Mouse (Mus musculus): Measurements from ENCODE around the gene Usp1. TPM values are rescaled to one million over a fixed set of nuclear protein-coding genes. Genes with fewer than 3 reads are reported as not detected.

Usp1 gene
- 39.9 to 49.4 TPM (median 47.2 TPM) in 4 replicates for total RNA-seq (2023; ENCODE audit: inconsistent age)

GRCm38 (mm10) chr4:98923568-98924070, at the start of gene Usp1:
Gene Usp1 (plus strand): TSS chr4:98923810.

Other genes with a start within 250 kb of the Usp1 start
- 0.19 TPM in 1 of 4 replicates, not detected in the others for gene L1td1, start 197.1 kb upstream of the Usp1 start, total RNA-seq (2023; ENCODE audit: inconsistent age)
- not detected in 4 replicates for gene Kank4, start 106.3 kb upstream of the Usp1 start, total RNA-seq (2023; ENCODE audit: inconsistent age)
- gene I0C0044D17Rik, start 100.0 kb upstream of the Usp1 start, total RNA-seq (2023; ENCODE audit: inconsistent age): not detected in 4 replicates
- not detected in 4 replicates for gene Angptl3, start 107.1 kb downstream of the Usp1 start, total RNA-seq (2023; ENCODE audit: inconsistent age)
- gene Dock7, start 197.1 kb downstream of the Usp1 start, total RNA-seq (2023; ENCODE audit: inconsistent age): 0.66 to 2.0 TPM (median 1.0 TPM) in 4 replicates

Data from B cell, adult (primary cell).